Mouse (Mus musculus) left cerebral cortex, adult 8-10 months (tissue): ENCODE data around the gene Dkk3. TPM values are rescaled to one million over a fixed set of nuclear protein-coding genes. Genes with fewer than 3 reads are reported as not detected.

ENCODE experiments used
- DNase-seq, 2 experiments: peaks; one replicate each; pipeline ENCODE4 v3.0.0; 2022; ENCODE audit warnings: low spot score in 2 of 2
- total RNA-seq, 4 experiments: library from RNA; stranded (reverse); gene quantifications; 2 replicates each; pipeline ENCODE4 v1.2.4; 2022

Gene Dkk3
- total RNA-seq, result 100 to 1,000 TPM; 210 to 234 (median 215) TPM

DNA sequence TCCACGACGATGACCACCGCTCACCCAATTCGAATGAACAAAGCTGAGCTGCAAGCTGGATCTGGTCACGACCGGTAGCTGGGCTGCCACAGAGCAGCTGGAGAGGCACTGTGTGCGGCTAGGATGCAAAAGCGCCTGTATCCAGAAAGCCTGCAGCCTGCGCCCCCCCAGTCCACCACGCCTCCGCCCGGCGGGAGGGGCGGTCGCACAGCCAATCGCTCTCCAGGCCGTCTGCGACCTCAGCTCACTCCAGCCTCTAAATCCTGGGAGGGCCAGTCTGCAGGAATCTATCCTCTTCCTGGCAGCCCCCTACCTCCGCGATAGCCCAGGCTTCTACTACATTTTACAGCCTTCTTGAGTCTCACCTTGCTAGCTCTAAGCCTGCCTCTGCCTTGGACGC, at the start of gene Dkk3:
Gene Dkk3 (minus strand): TSS at position 116 of the 400 bp plus-strand sequence.
- no peak for DNase-seq

DNA sequence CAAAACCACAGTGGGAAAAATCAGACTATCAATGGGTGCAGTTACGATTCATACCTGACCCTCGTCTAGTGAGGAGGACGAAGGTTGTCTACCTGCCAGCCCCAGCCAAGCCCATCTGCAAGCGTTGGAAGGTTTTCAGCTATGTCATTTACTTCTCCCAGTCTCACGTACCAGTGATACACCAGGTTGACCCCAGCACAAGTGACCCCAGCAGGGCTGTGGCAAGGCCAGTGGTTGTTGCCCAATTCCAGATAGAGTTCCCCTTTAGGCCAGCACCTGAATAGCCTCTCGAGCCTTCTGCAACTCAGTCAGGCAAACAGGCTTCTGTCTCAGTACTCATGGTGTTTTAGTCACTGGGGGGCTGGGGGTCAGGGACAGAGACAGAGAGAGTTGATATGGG, 48.9 kb upstream of the Dkk3 start:
- no peak for DNase-seq

DNA sequence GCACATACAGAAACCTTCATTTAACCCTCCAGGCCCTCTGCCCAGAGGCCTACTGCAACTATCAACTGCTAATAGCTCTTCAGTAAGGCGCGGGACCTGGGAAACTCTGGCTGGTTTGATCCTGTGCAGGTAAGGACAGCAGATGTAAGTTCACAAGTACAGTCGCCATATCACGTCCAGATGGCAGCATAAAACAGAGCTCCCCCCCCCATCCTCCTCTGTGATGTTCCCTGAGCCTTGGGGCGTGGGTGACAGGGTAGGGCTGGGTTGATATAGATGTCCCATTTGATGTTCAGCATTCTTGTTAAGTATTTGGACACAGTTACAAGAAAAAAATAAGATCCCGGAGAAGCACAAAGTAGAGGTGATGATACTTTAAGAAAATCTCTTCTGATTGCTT, 46.7 kb upstream of the Dkk3 start:
- DNase-seq, result no peak

DNA sequence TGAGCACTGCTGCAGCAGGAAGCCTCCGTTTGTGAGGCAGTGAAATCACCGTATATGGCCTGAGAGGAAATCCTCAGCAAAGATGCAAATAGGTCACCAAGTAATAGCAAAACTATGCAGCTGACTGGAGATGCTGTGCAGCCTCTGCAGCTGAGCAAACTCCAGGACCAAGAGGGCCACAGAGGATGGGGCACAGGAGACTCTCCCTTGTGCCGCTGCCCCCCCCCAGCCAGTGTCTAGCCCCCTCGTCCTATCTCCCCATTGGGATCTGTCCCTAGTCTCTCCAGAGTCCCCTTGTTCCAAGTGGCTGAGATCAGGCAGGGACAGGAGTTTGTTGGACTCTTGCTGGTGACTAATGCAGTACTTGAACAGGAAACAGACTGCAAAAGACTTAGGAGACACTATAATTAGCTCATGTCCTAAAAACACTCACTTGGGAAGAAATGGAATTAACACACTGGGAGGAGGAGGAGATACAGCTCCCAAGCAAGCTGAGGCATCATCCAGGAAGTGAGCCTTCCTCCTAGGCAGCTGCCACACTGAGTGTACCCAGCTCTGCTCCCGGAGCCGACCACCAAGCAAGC, 45.6 kb upstream of the Dkk3 start:
- peak in 1 of 2 experiments; percentile 68 for DNase-seq

DNA sequence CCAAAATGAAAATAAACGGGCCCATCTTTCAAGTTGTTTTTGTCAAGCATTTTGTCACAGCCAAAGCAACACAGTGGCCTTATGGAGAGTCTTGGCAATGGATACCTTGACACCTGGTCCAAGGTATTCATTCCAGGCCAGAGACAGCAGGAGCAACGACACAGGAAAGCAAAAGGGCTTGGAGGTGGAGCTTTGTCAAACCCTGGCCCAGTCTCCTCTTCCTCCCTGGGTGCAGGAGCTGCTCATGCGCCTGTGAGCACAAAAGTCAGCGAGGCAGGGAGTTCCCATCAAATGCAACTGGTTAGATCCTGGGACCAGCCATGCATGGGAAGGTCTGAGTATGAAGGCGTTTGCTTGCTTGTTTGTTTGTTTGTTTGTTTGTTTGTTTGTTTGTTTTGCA, 45.1 kb upstream of the Dkk3 start:
- no peak for DNase-seq

DNA sequence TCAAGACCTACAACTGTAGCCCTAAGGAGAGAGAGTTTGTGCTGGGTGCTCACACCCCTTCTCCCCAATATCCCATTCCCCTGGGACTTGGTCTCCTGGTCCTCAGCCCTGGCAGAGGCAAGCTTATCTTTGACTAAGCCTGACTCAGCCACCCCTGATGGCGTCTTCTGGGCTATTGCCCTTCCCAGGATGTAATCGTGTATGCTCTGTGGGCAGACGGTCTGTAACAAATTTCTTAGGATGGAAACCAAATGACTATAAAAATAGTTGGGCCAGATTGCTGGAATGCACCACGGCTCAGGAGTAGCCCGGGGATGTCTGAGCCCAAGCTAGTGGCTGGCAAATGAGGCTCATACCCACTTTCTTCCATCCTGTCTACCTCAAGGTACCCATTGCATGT, 44.0 kb upstream of the Dkk3 start:
- DNase-seq, result peak in 1 of 2 experiments; percentile 74

DNA sequence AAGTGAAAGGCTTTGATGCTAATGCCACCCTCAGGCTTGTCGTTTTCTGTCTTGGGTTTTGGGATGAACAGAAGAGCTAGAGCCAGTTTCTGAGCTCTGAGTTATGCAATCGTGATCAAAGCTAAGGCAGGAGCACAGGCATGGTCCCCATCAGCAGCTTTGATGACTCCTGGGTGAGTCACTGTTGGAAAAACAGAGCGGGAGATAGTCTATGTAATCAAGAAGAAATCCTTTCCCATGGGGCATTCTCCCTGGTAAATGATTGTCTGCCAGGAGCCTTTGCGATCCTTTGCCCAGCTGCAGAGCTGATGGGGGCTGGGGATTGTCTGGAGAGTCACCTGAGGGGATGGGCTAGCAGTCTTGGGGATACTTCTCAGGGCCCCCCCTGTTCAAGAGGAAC, 43.3 kb upstream of the Dkk3 start:
- DNase-seq, result peak in 1 of 2 experiments; percentile 68

DNA sequence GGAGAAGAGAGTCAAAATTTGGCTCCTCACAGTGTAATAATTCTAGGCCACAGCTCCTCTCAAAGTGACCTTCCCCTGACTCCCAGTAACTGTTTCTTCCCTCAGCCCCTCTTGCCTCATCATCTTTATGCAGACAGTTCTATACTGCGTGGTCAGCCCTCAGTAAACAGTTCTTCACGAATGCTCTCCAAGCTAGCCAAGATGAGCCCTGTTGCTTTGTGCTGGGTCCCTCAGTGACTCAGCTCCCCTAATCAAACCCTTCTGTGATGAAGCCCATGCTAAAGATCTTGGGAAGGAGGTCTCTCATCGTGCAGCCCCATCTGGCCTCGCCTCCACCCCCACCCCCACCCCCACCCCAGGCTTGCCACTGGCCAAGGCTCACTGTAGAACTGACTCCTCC, 41.9 kb upstream of the Dkk3 start:
- no peak for DNase-seq

DNA sequence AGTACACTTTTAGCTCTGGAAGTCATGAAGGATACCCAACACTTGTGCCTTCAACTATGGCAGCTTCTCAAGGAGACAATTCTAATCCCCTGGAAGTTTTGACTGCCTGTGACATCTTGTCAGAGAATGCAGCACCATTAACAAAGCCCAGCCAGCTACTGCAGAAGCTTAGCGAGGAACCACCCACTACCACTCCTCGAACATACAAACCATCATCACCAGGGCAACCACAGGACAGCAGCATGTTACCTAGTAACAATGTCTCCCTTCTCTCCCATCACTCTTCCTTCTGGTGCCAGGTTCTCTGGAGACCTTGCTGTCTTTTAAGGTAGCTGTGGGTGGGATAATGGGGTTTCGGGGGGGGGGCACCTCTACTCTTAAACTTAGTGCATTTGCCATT, 40.5 kb upstream of the Dkk3 start:
- DNase-seq, result no peak

DNA sequence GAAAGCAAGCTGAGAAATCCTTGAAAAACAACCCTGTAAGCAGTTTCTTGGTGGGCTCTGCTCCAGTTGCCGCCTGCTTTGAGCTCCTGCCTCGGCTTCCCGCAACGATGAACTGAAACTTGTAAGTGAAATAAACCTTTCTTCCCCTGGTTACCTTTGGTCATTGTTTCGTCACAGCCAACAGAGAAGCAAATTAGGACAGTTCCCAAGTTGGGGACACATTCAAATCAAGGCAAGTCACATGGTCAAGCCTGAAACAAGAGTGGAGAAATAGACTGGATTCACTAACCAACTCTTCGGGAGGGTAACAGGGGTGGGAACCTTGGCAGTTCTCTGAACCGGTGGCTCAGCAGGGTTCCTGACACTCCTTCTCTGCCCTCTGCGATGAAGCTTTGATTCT, 38.6 kb upstream of the Dkk3 start:
- DNase-seq, result no peak

DNA sequence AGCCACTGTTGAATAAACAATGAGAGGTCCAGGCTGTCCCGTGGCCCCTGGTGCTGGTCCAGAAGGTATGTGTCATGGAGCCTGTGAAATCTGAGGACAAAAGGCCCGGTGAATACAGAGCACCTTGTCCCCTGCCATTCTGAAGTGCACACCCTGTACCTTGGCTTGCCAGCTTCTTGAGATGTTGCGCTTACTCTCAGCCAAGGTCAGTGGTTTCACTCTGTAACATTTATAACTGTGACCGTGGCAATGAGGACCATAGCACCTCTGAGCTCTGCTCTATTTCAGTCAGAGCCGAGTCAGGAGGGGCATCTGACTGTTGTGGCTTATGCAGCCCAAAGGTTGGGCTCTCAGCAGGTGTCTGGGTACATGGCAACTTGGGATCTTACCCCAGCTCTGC, 35.4 kb upstream of the Dkk3 start:
- DNase-seq, result no peak

DNA sequence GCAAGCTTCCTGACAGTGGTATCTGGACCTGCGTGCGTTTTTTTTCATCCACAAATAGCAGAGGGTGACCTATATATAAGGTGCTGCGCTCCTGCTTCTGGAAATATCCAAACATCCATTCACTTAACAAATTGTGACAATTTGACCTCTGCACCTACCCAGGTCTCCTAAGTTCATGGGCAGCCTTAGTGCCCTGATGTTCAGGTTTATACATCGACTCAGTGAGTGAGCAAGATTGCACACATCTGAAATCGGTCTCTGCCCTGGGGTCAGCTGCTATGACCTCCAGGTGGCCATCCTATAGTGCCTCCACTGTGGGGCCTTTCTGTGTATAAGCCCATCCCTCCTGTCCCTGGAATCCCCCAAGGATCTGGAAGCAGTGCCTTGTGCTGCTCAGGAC, 33.9 kb upstream of the Dkk3 start:
- DNase-seq, result no peak

DNA sequence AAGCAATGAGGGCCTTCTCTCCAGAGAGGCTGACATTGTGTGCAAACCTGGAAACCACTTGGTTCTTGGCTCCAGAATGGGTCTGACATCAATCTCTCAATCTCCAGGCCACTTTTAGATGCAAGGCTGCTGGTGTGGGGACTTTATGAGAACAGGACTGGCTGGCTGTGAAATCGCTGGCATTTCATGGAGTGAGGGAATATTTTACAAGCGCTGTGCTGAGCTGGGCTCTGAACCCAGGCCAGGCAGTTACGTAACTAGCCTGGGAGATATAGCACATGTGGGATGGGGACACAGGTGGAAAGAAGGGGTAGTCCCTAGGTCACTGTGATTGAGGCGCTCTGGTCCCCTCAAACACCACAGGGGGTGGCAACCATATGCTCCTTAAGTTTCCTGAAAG, 33.4 kb upstream of the Dkk3 start:
- no peak for DNase-seq

DNA sequence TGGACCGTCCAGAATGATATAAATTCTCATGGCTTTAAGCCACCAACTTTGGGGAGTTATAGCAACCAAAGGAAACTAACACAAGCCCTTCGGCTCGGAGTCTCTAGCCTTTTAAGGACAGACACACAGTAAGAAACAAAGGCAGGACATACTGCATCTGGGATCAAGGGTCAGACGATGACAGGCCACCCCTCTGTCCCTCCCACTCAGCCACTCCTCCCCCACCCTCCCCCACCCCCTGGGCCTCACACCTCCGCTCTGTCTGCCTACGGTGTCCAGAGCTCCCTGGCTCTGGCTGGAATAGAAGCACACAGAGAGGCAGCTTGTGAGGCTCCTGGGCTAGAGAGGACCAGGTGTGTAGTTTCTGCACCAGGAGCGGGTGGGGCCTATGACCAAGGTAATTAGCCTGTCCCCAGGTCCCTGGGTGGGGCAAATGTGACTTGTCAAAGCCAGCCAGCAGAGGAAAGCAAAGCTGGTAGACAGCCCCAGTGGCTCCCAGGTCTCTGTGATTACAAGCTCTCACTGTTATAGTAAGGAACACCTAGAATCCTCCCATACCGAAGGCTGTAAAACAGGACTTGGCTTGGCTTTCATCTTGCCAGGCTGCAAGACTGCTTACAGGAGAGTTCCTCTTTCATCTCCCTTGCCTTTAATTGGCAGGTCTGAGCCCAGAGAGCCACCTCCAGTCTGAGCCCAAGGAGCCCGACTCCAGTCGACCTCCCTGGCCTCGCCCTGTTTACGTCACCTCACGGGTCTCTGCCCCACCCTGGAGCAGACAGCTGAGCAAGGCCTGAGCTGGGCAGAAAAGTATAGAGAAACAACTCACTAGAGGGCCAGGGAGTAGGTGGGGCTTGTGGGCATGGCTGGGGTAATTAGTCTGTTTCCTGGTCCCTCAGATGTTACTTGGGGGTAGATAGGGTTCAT, 28.9 kb upstream of the Dkk3 start:
- no peak for DNase-seq

DNA sequence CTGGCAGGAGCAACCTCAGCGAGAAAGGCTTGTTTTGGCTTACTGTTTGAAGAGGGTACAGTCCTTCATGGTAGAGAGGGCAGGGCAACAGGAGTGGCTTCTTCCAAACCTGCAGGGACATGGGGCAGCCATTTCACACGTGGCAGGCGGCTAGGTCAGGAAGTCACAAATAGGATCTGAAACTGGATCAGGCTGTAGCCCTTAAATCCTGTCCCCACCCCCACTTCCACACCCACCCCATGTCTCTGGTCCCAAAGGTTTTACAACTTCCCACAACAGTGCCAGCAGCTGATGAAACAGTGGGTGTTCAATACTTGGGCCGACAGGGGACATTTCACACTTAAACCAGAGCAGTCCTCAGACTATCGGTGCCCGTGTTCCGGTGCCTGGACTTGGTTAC, 28.0 kb upstream of the Dkk3 start:
- no peak for DNase-seq

DNA sequence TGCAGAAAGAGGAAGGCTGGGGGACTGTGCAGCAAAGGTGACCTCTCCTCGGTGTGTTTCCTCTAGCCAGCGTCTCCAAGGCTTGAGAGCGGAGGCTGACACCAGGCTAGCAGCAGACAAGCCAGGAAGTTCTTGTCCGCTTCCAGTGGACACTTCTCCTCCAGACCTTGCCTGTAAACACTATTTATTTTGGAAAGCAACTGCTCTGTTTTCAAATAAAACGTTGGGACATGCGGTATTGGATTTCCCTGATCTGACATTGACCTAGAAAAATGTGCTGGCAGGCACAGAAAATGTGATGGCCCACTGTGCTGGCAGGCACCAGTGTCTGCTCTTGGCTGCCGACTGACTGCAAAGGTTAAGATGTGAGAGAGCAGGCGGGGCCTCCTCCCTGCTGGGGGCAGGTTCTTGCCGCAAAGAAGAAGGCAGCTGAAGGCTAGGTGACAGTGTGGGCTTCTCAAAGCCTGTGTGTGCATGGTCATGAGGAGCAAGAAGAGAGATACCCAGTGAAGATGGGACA, 26.4 kb upstream of the Dkk3 start:
- DNase-seq, result no peak

DNA sequence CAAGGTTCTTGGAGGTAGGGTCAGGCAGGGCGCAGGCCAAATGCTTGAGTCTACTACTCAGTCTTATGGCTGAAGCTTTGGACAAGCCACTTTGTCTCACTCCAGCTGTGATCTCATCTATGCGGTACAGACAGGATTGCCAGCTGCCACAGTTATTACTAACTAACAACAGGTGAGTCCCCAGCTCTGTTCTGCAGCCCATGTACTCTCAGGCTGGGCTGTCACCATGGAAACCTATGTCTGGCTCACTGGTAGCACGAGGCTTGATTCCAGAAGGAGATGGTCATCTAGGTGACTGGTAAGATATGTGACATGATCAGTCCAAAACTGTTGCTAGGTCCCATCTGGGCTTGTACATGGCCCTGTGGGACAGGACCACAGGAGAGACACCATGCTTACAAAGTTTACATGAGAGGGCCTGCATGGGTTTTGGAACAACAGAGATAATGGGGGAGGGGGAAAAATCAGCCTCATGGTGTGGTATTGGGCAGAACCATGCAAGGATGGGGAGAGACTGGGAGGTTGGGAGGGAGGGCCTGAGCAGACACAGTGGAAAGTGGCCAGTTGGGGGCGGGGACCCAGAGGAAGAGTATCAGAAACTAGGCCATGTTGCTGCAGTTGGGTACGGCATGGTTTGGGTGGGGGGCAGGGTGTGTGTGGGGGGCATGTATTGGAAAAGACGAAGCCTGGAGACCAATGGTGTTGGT, 25.8 kb upstream of the Dkk3 start:
- no peak for DNase-seq

DNA sequence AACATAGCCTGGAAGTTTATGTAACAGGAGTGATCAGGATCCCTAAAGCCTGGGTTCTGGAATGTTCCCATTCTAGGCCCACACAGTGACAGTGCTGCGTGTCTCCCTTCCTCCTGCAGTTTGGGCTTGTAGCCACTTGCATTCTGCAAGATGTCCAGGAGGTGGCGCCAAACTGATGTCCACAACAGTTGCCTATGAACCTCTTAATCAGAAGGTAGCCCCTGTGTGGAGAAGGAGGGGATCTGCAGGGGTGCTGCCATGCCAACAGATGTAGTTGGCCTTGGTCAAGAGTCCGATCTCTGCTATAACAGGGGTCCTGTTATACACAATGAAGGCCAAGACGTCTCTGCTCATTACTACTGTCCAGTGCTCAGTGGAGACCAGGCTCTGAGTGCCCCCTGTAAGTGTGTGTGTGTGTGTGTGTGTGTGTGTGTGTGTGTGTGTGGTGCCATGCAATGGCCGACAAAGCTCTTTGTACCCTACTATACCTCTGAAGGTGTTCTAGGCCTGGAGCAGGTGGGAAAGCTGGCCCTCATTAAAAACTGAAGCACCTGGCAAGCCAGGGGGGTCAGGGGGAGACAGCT, 24.5 kb upstream of the Dkk3 start:
- peak; percentile 89 to 92 for DNase-seq

DNA sequence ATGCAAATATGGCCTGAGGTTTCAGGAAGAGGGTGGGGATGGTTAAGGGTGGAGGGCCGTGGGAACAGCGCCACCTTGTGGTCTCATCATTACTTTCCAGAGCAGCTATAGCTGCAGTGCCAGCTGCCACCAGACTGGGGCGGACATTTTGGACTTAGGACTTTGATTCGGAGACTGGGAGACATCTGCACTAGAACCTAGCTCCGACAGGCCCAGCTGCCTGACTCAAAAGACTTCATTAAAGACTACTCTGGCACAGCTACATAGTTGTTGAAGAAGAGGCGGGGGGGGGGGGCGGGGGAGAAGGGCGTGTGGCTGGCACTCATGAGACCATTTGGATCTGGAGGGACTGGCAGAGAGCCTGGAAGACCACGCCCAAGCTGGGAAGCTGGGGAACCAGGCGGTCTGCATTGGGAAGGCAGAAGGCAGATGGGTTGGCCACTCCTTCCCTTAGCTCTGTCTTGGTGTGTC, 21.4 kb upstream of the Dkk3 start:
- peak; percentile 63 to 80 for DNase-seq

DNA sequence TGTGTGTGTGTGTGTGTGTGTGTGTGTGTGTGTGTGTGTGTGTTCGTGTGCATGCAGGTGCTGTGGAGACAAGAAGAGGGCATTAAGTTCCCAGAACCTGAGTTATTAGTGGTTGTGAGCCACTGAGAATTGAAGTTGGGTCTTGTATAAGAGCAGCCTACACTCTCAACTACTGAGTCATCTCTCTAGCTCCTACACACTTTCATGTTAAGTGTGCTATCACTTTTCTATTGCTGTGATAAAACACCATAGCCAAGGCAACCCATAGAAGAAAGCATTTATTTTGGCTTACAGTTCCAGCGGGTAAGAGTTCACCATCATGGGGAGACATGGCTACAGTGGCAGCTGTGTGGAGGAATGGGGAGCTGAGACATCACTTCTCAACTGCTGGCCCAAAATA, 17.8 kb upstream of the Dkk3 start:
- DNase-seq, result no peak

DNA sequence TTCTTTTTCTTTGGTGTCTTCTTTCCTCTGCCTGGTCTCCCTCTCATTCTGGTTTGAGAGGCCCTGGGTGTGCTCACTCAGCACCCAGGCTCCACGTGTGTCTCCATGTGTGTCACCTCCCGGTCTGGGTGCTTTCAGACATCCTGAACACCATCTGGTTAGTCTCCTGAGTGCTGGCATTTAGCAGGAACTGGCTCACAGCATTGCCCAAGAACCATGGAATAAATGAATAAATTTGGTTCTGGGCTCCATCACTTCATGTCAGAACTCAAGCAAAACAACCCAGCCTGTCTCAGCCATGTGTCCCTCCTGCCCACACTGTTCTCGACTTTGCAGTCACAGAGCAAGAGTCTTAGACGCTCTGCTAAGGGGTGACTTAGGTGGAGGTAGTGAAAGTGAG, 13.8 kb upstream of the Dkk3 start:
- peak in 1 of 2 experiments; percentile 81 for DNase-seq
